Mouse (Mus musculus) stomach, postnatal 0 days (tissue): Measurements from ENCODE around the gene Tmem198.

Experiments used
- CTCF ChIP-seq: IDR thresholded peaks from 2 replicates; pipeline ENCODE4 v1.5.1; 2016; ENCODE audit warnings: antibody characterized with exemption, low read depth, mild to moderate bottlenecking, moderate library complexity
- EP300 ChIP-seq: optimal IDR thresholded peaks from 2 replicates; pipeline ENCODE3; 2016; ENCODE audit warnings: antibody characterized with exemption

GRCm38 (mm10) chr1:75516703-75517380, 37.5 kb downstream of the Tmem198 start:
- TF ChIP-seq CTCF (no peak), EP300 (no peak)
